Mouse (Mus musculus): ENCODE data around the gene Asic1.

Gene Asic1

GRCm38 (mm10) chr15:99701999-99702900 lies 32.1 kb downstream of the Asic1 start, which contains the start of gene Smarcd1:
Gene Smarcd1 (plus strand): TSS chr15:99702129.
- peak; percentile 95 for DNase-seq (ENCODE audit: low read depth)

- no peak for DNase-seq (ENCODE audit: low read depth)
Measured at GRCm38 (mm10) chr15:99703104-99703503, 32.9 kb downstream of the Asic1 start.

GRCm38 (mm10) chr15:99703676-99704040 lies 33.5 kb downstream of the Asic1 start:
- no peak for DNase-seq (ENCODE audit: low read depth)

- no peak for DNase-seq (ENCODE audit: low read depth)
Measured at GRCm38 (mm10) chr15:99704041-99704681, 34.0 kb downstream of the Asic1 start.

DNA sequence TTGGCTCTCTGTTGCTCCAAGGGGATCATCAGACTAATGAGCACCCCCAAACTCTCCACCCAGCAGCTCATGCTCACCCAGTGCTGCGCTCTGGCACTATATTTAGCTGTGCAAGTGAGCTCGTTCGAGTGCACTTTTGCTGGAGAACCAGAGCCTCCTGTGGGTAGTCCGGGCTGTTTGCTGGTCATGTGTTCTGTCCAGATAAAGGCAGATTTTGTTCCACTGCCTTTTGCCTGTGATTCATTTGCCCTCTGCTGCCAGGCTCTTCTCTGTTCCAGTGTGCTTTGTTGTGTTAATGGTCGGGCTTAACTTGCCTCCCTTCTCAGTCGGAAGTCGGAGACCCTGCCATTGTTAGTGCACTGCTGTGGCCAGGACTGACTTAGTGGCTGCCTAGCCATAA lies 34.7 kb downstream of the Asic1 start:
- DNase-seq (ENCODE audit: low read depth) = no peak

- peak; percentile 85 for DNase-seq (ENCODE audit: low read depth)
Measured at GRCm38 (mm10) chr15:99705440-99706048, 35.4 kb downstream of the Asic1 start, which contains the start of gene Gm17349. Gene Gm17349 (minus strand): TSS chr15:99705490.

DNA sequence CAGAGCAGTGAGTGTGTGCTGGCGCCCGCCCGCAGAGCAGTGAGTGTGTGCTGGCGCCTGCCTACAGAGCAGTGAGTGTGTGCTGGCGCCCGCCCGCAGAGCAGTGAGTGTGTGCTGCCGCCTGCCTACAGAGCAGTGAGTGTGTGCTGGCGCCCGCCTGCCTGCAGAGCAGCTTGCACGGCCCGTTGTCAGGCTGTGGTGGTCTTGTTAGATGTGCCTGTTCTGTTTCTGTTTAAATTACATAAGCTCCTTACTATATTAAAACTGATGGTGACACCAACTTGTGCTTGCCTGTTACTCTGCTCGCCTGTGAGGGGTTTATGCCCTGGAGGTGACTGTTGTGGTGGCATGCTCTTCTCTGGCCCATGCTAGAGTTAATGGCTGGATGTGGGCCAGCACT lies 38.0 kb downstream of the Asic1 start:
- no peak for DNase-seq (ENCODE audit: low read depth)

DNA sequence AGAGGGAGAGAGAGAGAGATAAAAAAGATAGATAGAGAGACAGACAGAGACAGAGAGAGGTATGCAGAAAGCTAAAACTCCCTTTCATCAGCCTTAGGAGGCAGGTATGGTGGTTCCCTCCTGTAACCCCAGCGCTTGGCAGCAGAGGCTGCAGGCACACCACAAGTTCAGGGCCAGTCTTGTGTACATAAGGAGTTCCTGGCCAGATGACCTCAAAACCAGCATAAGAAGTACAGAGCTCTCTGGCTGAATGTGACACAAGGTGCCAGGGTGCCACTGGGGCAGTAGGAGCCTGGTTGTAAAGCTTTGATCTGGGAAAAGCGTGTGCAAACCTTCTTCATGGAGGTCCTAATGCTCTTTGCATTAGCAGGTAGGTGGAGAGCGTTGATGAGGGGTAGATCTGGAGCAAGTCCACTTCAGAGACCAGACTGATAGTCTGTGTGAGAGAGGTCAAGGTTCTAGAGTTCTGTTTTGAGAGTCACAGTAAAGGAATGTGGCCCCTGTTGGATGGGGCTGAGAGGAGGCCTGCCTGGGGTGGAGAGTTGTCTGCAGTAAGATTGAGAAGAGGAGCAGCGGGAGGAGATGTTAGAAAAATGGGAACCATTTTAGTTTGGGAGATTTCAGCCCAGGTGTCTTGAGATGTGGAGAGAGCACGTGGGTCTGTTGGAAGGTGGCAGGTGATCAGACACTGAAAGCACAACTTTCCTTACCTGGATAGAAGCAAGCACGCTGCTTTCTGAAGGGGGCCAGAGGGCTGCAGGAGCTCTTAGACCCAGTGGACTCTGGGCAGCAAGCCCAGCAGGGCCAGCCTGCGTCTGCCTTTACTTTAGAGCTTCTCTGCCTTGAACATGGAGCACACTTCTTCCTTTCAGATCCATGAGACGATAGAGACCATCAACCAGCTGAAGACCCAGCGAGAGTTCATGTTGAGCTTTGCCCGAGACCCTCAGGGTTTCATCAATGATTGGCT lies 40.3 kb downstream of the Asic1 start:
- DNase-seq (ENCODE audit: low read depth) = no peak

DNA sequence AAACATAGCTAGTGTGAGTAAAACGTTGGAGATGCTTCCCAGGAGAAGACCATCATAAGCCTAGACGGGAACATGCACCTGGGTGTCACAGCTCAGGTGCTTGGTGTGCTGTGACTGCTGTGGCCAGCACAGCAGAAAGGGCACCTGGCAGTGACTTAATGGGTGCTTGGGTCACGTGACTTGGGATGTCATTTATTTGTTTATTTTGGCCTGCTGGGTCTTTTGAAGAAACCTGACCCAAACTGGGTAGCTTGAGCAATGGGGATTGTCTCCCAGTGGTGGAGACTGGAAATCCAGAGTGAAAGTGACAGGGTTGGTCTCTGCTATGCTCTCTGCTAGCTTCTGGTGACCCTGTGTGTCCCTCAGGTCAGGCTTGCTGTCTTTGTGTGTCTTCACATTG lies 41.3 kb downstream of the Asic1 start:
- no peak for DNase-seq (ENCODE audit: low read depth)

DNA sequence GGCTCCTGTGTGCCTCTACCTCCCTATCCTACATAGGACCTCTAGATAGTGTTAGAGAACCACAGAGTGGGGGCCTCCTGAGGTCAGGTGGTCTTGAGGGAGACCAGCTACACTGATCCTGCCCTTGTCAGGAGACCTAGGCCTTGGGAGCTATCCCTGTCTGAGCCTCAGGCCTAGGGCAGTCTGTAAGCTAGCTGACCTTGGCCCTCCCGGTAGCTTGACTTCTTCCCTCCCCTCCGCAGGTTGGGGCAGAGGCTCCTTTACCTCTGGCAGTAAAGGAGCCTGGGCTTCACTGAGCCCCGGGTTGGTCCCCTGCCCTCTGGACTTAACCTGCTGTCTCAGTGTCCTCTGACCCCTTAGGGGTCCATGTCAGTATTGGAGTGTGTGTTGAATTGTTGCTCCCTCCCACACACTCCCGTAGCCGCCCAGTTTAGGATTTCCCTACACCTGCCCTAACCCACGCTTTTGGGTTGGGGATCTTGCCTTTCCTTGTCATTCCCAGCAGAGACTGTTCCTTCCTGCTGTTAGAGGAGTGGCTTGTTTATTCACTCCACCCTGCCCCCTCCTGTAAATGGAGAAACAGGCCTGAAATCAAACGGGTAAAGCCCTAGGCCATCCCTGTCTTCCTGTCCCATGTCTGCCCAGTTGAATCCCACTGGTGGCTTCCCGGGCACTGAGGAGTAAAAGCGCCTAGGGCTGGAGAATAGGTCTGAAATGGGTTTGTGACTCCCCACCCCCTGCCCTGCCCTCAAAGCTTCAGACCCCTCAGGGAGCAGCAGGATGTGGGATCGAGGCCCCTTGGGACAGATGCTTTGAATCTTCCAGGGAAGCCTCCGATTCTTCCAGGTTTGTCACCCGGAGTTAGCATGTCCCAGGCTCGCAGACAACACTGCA lies 42.7 kb downstream of the Asic1 start:
- no peak for DNase-seq (ENCODE audit: low read depth)

DNA sequence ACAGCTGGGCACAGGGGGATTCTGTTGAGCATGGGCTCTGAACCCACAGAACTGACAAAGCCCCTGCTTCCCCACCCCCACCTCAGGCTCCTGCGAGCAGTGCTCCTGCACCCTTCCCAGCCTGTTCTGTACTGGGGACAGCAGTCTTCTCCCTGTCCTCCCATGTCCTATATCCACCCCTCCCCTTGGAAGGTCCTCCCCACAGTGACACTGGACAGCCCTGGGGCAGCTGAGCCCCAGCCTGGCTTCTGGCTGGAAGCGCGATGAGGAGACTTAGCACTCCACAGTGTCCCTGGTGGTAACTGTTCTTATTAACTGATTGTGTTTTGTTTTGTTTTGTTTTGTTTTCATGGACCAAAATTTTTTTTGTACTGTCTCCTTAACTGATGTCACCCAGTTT lies 43.4 kb downstream of the Asic1 start:
- DNase-seq (ENCODE audit: low read depth) = no peak

DNA sequence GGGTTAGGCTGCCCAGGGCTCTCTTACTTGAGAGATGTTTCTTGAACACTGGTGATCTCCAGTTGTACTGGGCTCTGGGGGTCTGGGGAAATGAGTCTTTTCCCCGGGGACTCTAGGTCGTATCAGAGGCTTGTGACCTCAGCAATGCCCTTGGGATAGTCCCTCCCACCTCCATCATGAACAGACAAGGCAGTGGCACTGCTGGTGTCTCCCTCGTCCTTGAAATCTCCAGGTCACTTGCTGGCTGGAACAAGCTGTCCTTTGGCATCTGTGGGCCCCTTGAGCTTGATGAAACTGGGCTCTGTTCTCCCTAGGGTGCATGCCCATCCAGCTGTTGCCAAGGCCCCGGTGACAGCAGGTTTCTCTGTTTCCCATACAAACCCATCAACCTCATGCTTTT lies 44.0 kb downstream of the Asic1 start:
- DNase-seq (ENCODE audit: low read depth) = no peak

GRCm38 (mm10) chr15:99714858-99715257 lies 44.7 kb downstream of the Asic1 start:
- peak; percentile 79 for DNase-seq (ENCODE audit: low read depth)

GRCm38 (mm10) chr15:99715361-99715865 lies 45.2 kb downstream of the Asic1 start:
- no peak for DNase-seq (ENCODE audit: low read depth)

- DNase-seq (ENCODE audit: low read depth) = no peak
Measured at GRCm38 (mm10) chr15:99715982-99716746, 46.0 kb downstream of the Asic1 start.

DNA sequence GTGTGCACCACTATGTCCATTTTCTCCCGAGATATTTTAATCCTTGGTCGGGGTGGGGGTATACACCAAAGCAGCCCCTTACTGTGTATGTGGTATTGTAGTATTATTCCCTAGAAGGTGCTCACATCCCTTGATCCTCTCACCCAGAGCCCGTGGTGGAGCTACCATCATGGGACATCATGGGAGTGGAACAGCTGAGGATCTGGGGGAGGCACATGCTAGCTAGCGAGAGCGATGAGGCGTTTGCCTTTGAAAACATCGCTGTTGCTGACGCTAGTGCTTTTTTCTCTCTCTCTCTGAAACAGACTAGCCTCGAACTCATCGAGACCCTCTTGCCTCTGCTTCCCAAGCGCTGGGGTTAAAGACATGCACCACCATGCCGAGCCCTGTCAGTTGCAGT lies 46.6 kb downstream of the Asic1 start:
- no peak for DNase-seq (ENCODE audit: low read depth)

- no peak for DNase-seq (ENCODE audit: low read depth)
Measured at GRCm38 (mm10) chr15:99717386-99718334, 47.5 kb downstream of the Asic1 start, which contains the start of gene Gpd1. Gene Gpd1 (plus strand): TSS chr15:99717515.

GRCm38 (mm10) chr15:99718461-99719021 lies 48.4 kb downstream of the Asic1 start:
- DNase-seq (ENCODE audit: low read depth) = no peak
